Mouse (Mus musculus) intestine, embryonic 16.5 days (tissue): ENCODE results near the gene Rnase2b. TPM values are rescaled to one million over a fixed set of nuclear protein-coding genes. Genes with fewer than 3 reads are reported as not detected.
"Not testable (repeated sequence)": the region's sequence is repeated elsewhere in the genome, so short reads cannot be mapped to it uniquely, and the experiment has no call there.

Source experiments
- ATAC-seq: fragments of 200-750 bp; cut with Nextera tagmentation; 2 replicates; pipeline ENCODE4 v1.8.0; 2017; ENCODE audit warnings: moderate TSS enrichment, moderate library complexity
- H3K27ac ChIP-seq: fragments of 300-500 bp; sonication (generic); 2 replicates; pipeline ENCODE4 v1.5.1; 2014; ENCODE audit warnings: mild to moderate bottlenecking, low read length
- H3K27me3 ChIP-seq: fragments of 300-500 bp; sonication (generic); replicated peaks from 2 replicates; pipeline ENCODE4 v1.6.1; 2014; ENCODE audit warnings: low read length, control low read depth, mixed read lengths; ENCODE audit not compliant: control insufficient read depth, insufficient read depth
- H3K36me3 ChIP-seq: fragments of 300-500 bp; sonication (generic); 2 replicates; pipeline ENCODE4 v1.6.1; 2014; ENCODE audit warnings: low read length, control low read depth; ENCODE audit not compliant: control insufficient read depth, insufficient read depth
- H3K4me1 ChIP-seq: fragments of 300-500 bp; sonication (generic); 2 replicates; pipeline ENCODE4 v1.6.1; 2014; ENCODE audit warnings: low read length, control low read depth, mixed read lengths; ENCODE audit not compliant: control insufficient read depth, insufficient read depth
- H3K4me2 ChIP-seq: fragments of 300-500 bp; sonication (generic); 2 replicates; pipeline ENCODE4 v1.6.1; 2014; ENCODE audit warnings: low read depth, low read length, control low read depth
- H3K4me3 ChIP-seq: fragments of 300-500 bp; sonication (generic); 2 replicates; pipeline ENCODE4 v1.5.1; 2014; ENCODE audit warnings: mild to moderate bottlenecking, low read length
- H3K9ac ChIP-seq: fragments of 300-500 bp; sonication (generic); 2 replicates; pipeline ENCODE4 v1.6.1; 2014; ENCODE audit warnings: low read depth, low read length
- H3K9me3 ChIP-seq: fragments of 300-500 bp; sonication (generic); 2 replicates; pipeline ENCODE4 v1.6.1; 2016; ENCODE audit warnings: low read length, control low read depth; ENCODE audit not compliant: control insufficient read depth
- WGBS: fragments of 180-500 bp; shearing (Covaris S2); extraction: QIAGEN DNeasy Blood & Tissue Kit; methylation state at CpG from one replicate; pipeline ENCODE4 v1.1.7; 2014; 5-methylcytosine and 5-hydroxymethylcytosine counted together
- polyA plus RNA-seq: library from polyadenylated mRNA; unstranded; fragments of >200 nt; fragmentation: Nextera tagmentation; extraction: Ambion mirVana; gene quantifications from 2 replicates; pipeline ENCODE4 v1.2.1, GENCODE M21; 2015

Rnase2b gene
- polyA plus RNA-seq, 1 experiment from 2014 or later, result not detected

DNA sequence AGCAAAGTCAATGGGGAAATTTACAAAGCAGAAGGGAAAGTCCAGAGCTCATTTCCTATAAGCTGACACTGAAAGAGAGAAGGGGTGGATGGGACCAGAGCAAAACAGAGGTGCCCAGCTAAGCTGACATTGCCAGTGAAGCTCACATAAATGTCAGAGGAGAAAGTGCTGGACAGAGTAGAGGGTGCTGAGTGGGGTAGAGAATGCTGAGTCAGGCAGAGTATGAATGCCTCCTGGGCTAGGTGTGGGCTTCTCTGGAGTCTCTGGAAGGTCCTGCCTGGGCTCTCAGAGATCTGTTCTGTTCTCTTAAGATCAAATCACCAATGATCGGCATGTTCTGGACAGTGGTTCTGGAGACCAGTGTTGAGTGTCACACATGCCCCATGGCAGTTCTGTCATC is 3.4 kb downstream of the Rnase2b start:
- Histone ChIP-seq H3K4me1 (no peaks in the 10 kb centered on the region), H3K9me3 (no peaks in the 10 kb centered on the region), H3K4me3 (no peak overlapping the region), H3K27ac (no peak overlapping the region), H3K9ac (no peak overlapping the region), H3K4me2 (no peak overlapping the region), H3K27me3 (no peaks in the 10 kb centered on the region), H3K36me3 (no peaks in the 10 kb centered on the region)
- 100% methylated on average over 1 of the region's 1 CpGs for WGBS
- ATAC-seq, result no peak

DNA sequence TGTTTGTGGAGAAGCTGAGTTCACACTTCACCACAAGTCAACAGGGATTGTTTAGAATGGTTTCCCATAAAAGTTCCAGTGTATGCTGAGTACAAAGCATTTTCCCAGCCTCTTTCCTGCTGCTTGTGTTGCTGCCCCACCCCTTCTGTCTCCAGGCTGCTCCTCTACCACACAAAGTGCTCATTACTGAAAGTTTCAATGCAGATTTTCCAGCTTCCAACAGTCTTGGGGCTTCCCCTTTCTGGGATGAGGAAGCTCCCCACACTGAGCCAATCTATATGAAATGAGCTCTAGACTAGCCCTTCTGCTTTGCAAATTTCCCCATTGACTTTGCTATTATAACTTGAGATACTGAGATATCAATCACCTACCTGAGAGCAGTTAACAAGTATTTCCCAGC is 4.0 kb downstream of the Rnase2b start:
- Histone ChIP-seq H3K4me1 (no peaks in the 10 kb centered on the region), H3K36me3 (no peaks in the 10 kb centered on the region), H3K27ac (no peak overlapping the region), H3K27me3 (no peaks in the 10 kb centered on the region), H3K9ac (no peak overlapping the region), H3K4me3 (no peak overlapping the region), H3K4me2 (no peak overlapping the region), H3K9me3 (no peaks in the 10 kb centered on the region)
- no peak for ATAC-seq

DNA sequence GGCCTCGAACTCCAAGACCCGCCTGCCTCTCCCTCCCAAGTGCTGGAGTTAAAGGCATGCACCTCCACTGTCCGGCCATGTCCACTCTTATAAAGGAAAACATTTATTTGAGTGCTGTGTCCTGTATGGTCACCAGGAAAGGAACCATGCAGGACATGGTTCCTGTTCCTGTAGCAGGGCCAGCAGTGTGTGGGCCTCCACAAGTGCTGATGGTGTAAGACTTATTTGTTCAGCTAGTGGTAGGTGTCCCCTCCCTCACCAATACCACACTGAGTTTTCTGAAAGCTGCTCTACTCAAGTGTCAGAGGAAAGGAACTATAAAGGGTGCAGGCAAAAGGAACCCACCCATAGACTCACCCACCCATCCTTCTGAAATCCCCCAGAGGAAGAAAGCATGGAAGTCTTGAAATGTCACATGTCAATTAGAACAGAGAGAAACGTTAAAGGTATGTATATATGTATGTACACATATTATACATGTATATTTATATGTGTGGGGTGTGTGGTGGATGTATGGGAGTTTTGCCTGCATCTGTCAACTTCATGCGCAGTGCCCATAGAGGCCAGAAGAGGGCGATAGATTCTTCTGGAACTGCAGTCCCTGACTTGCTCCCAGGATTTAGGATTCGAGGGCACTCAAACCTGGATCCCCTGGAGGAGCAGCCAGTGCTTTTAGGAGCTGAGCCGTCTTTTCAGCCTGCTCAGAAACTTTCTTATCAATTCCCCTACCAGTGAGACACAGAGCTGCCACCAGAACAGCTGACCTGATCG is 10.2 kb downstream of the Rnase2b start:
- not testable (repeated sequence) for H3K27me3 ChIP-seq, H3K4me3 ChIP-seq, ATAC-seq, H3K27ac ChIP-seq, H3K4me1 ChIP-seq, H3K36me3 ChIP-seq, H3K9me3 ChIP-seq, H3K9ac ChIP-seq, H3K4me2 ChIP-seq
- 37% methylated on average over 9 of the region's 9 CpGs for WGBS

DNA sequence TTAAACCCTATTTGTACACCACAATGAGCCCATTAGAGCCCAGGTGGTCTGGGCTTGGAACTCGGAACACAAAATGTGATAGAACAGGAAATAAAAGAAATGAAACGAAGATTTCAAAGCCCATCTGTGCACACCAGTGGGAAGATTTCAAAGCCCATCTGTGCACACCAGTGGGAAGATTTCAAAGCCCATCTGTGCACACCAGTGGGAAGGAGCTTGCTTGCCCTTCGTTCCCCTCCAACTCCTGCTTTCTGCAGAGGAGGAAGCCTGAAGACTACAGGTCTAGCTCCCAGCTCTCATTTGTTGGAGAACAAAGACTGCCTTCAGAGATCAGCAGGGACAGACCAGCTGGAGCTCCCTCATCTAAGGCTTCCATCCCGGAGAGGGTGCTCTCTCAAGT is 10.9 kb downstream of the Rnase2b start:
- not testable (repeated sequence) for H3K27ac ChIP-seq, H3K36me3 ChIP-seq, ATAC-seq, H3K9ac ChIP-seq, H3K4me1 ChIP-seq, H3K9me3 ChIP-seq, H3K4me3 ChIP-seq, H3K4me2 ChIP-seq, H3K27me3 ChIP-seq
- 60% methylated on average over 4 of the region's 4 CpGs for WGBS

- H3K27me3 ChIP-seq, result no peaks in the 10 kb centered on the region
- 67% methylated on average over 4 of the region's 4 CpGs for WGBS
- H3K9me3 ChIP-seq, result no peaks in the 10 kb centered on the region
- no peaks in the 10 kb centered on the region for H3K36me3 ChIP-seq
- H3K9ac ChIP-seq, result no peak overlapping the region
- H3K4me3 ChIP-seq, result no peak overlapping the region
- no peaks in the 10 kb centered on the region for H3K4me1 ChIP-seq
- H3K27ac ChIP-seq, result no peak overlapping the region
- peak; percentile 80 for ATAC-seq
- no peak overlapping the region for H3K4me2 ChIP-seq
These were observed 11.8 kb downstream of the Rnase2b start for GRCm38 (mm10) chr14:51173843-51174242.

- not testable (repeated sequence) for H3K9me3 ChIP-seq, ATAC-seq, H3K4me1 ChIP-seq, H3K4me2 ChIP-seq, H3K4me3 ChIP-seq, H3K36me3 ChIP-seq, H3K27me3 ChIP-seq, H3K9ac ChIP-seq, H3K27ac ChIP-seq
- 83% methylated on average over 2 of the region's 2 CpGs for WGBS
These were observed 19.0 kb downstream of the Rnase2b start for GRCm38 (mm10) chr14:51181051-51181450.

DNA sequence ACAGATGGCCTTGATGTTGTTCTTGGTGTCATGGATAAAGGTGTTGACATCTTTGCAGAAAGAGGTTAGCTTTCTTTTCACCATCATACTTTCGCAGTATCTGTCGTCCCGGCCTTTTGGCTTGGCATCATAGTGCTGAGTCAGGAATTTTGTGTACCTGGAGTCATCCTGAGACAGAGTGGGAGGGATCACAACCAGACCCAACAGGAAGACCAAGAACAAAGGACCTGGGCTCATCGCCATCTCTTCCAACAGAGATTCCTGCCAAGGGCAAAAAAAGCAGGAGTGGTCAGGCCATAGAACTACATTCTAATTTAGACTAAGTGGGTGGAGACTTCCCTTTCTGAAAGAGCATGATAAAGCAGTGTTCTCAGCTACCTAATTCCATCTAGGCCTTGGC is 33.6 kb downstream of the Rnase2b start:
- H3K4me1 ChIP-seq, result no peaks in the 10 kb centered on the region
- no peak for ATAC-seq
- WGBS, result 88% methylated on average over 4 of the region's 4 CpGs
- H3K4me3 ChIP-seq, result no peak overlapping the region
- H3K36me3 ChIP-seq, result no peaks in the 10 kb centered on the region
- H3K27me3 ChIP-seq, result no peaks in the 10 kb centered on the region
- H3K9ac ChIP-seq, result no peak overlapping the region
- no peaks in the 10 kb centered on the region for H3K9me3 ChIP-seq
- H3K27ac ChIP-seq, result no peak overlapping the region
- no peak overlapping the region for H3K4me2 ChIP-seq

GRCm38 (mm10) chr14:51199098-51200023 is 37.3 kb downstream of the Rnase2b start, which contains the start of gene Ang2:
Gene Ang2 (minus strand): TSS chr14:51199148.
- Histone ChIP-seq H3K4me2 (no peak within 1 kb of the TSS), H3K27me3 (no peaks in the 10 kb centered on the region)
- 82% methylated on average over 5 of the region's 5 CpGs for WGBS

DNA sequence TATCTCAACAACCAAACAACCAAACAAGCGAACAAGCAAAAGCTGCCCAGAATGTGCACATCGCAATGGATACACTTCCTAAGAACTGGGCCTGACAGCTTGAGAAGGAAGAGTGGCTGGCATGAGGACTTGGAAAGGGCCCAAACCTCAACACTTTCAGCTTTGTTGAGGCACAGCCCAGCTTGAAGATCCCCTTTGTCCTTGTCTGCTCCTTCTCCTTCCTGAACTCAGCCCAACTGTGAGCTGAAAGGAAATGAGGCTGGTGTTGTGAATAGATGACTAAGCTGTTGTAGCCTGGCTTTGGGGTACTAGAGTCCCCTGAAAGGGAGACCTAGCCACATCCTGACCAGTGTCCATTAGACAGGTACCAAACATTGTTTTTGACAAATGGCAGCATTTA is 38.0 kb downstream of the Rnase2b start:
- H3K36me3 ChIP-seq, result no peaks in the 10 kb centered on the region
- H3K4me1 ChIP-seq, result no peaks in the 10 kb centered on the region
- no peak for ATAC-seq
- H3K9ac ChIP-seq, result no peak overlapping the region
- H3K27me3 ChIP-seq, result no peaks in the 10 kb centered on the region
- H3K4me3 ChIP-seq, result no peak overlapping the region
- H3K27ac ChIP-seq, result no peak overlapping the region
- 90% methylated on average over 2 of the region's 2 CpGs for WGBS
- H3K4me2 ChIP-seq, result no peak overlapping the region
- no peaks in the 10 kb centered on the region for H3K9me3 ChIP-seq

More at GRCm38 (mm10) chr14:51199098-51200023, 37.3 kb downstream of the Rnase2b start, which contains the start of gene Ang2:
- no peak within 1 kb of the TSS for H3K4me3 ChIP-seq
- no peaks in the 10 kb centered on the region for H3K36me3 ChIP-seq
- H3K27ac ChIP-seq, result no peak within 1 kb of the TSS
- no peaks in the 10 kb centered on the region for H3K9me3 ChIP-seq
- ATAC-seq, result no peak
- H3K9ac ChIP-seq, result no peak within 1 kb of the TSS
- no peaks in the 10 kb centered on the region for H3K4me1 ChIP-seq
